Mouse (Mus musculus) MEL (cell line): Measurements from ENCODE around the gene Prpsap1.

Source experiments
- CTCF ChIP-seq, 3 experiments: IDR thresholded peaks in 2 of 3; conservative IDR thresholded peaks in 1 of 3; 2 replicates each; pipeline ENCODE4 v1.5.1; 2011 to 2012; ENCODE audit warnings: low read length in 3 of 3, low read depth in 2 of 3, mild to moderate bottlenecking in 2 of 3, improper control_type of control experiment in 1 of 3, inconsistent platforms in 1 of 3, mixed read lengths in 1 of 3, moderate library complexity in 1 of 3; ENCODE audit not compliant: control insufficient read depth in 1 of 3, insufficient read depth in 1 of 3, poor library complexity in 1 of 3, severe bottlenecking in 1 of 3
- E2F4 ChIP-seq: IDR thresholded peaks from 2 replicates; pipeline ENCODE4 v1.6.1; 2011; ENCODE audit warnings: low read depth, low read length, improper control_type of control experiment, borderline replicate concordance
- NRF1 ChIP-seq: IDR thresholded peaks from 2 replicates; pipeline ENCODE4 v1.6.1; 2014; ENCODE audit warnings: low read depth, mild to moderate bottlenecking, inconsistent platforms, low read length, improper control_type of control experiment, moderate library complexity; ENCODE audit not compliant: poor library complexity, insufficient read depth, severe bottlenecking
- POLR2A ChIP-seq, 2 experiments: IDR thresholded peaks; 2 replicates each; pipeline ENCODE4 v1.6.1; 2011 to 2012; ENCODE audit warnings: low read length in 2 of 2, mild to moderate bottlenecking in 2 of 2, control low read depth in 1 of 2, improper control_type of control experiment in 1 of 2, low read depth in 1 of 2, moderate library complexity in 1 of 2; ENCODE audit not compliant: control insufficient read depth in 1 of 2, insufficient read depth in 1 of 2, poor library complexity in 1 of 2
- USF2 ChIP-seq, 2 experiments: IDR thresholded peaks; 2 replicates each; pipeline ENCODE4 v1.6.1; 2011 to 2012; ENCODE audit warnings: improper control_type of control experiment in 2 of 2, low read length in 2 of 2, borderline replicate concordance in 1 of 2, inconsistent platforms in 1 of 2, low read depth in 1 of 2, mild to moderate bottlenecking in 1 of 2; ENCODE audit not compliant: insufficient read depth in 1 of 2
- ZNF384 ChIP-seq: IDR thresholded peaks from 2 replicates; pipeline ENCODE4 v1.6.1; 2012; ENCODE audit warnings: low read depth, mild to moderate bottlenecking, inconsistent platforms, low read length, improper control_type of control experiment

GRCm38 (mm10) chr11:116523699-116524189 is 29.7 kb upstream of the Prpsap1 start:
- no peak for TF ChIP-seq E2F4
- no peak for TF ChIP-seq CTCF (IDR thresholded peaks at IDR 0.05 in 2 of 3, conservative IDR thresholded peaks at IDR 0.05 in 1 of 3; ENCODE audit: control insufficient read depth in 1 of 3, insufficient read depth in 1 of 3, low read depth in 2 of 3, low read length in 3 of 3, poor library complexity in 1 of 3, severe bottlenecking in 1 of 3)
- TF ChIP-seq ZNF384 = no peak
- no peak for TF ChIP-seq NRF1
- no peak for TF ChIP-seq POLR2A (IDR thresholded peaks at IDR 0.05; ENCODE audit: control insufficient read depth in 1 of 2, insufficient read depth in 1 of 2, low read depth in 1 of 2, low read length in 2 of 2, poor library complexity in 1 of 2)
- TF ChIP-seq USF2 (IDR thresholded peaks at IDR 0.05; ENCODE audit: borderline replicate concordance in 1 of 2, insufficient read depth in 1 of 2, low read depth in 1 of 2, low read length in 2 of 2) = no peak
